In genomic region chrX:12312534-12312933, GRCm38 (mm10) we compare ENCODE assay signal across 12 mouse cellular contexts.
DNase-seq lines count a peak whose midpoint lies in the region; ATAC-seq and TF ChIP-seq lines count a peak whose summit lies in the region.
"Had no signal": no experiment of that assay in that cellular context is flagged by ENCODE, and none has a peak within 500 bp of the region (broad histone marks: within the 10 kb centered on the region; RNA-seq: fewer than 3 reads in every experiment).

No protein-coding gene starts in this region.

- no peak for TF ChIP-seq CTCF in ES-Bruce4 (IDR thresholded peaks at IDR 0.05; ENCODE audit: low read depth, low read length)

- no peaks in the 10 kb centered on the region for H3K27me3 ChIP-seq in ES-Bruce4 (ENCODE audit: control insufficient read depth, insufficient read depth, low read length, poor library complexity, severe bottlenecking)

- H3K4me3 ChIP-seq in ES-Bruce4 (ENCODE audit: low read depth, low read length), result no peak overlapping the region
- H3K4me3 ChIP-seq: limb, embryonic 13.5 days had no signal

- 0 out of 2 replicates have a peak, but pooled peaks have one; percentile 57 for TF ChIP-seq EP300 in ES-Bruce4 (IDR thresholded peaks at IDR 0.05; ENCODE audit: insufficient read depth, low read depth, low read length)

- peak; percentile 87 for ATAC-seq in megakaryocyte-erythroid progenitor cell, adult 5-6 weeks (replicated peaks; ENCODE audit: low FRiP score, low TSS enrichment, poor library complexity, severe bottlenecking)
- ATAC-seq: hindbrain, postnatal 0 days had no signal

- H3K27ac ChIP-seq in ES-Bruce4 (ENCODE audit: insufficient read depth, low read length), result no peak overlapping the region
- H3K27ac ChIP-seq: hindbrain, postnatal 0 days; limb, embryonic 13.5 days had no signal

- TF ChIP-seq POLR2A in ES-Bruce4 (IDR thresholded peaks at IDR 0.05; ENCODE audit: insufficient read depth, low read length), result no peak

- no peaks in the 10 kb centered on the region for H3K36me3 ChIP-seq in ES-Bruce4 (ENCODE audit: control insufficient read depth, insufficient read depth, low read length, poor library complexity, severe bottlenecking)
- H3K36me3 ChIP-seq: limb, embryonic 13.5 days had no signal

- H3K9me3 ChIP-seq in ES-Bruce4 (replicated peaks; ENCODE audit: control insufficient read depth, insufficient read depth, low read length, poor library complexity, severe bottlenecking), result no peaks in the 10 kb centered on the region
- H3K9me3 ChIP-seq: limb, embryonic 13.5 days had no signal

- H3K9ac ChIP-seq in ES-Bruce4 (ENCODE audit: low read depth, poor library complexity, severe bottlenecking), result no peak overlapping the region
- H3K9ac ChIP-seq: limb, embryonic 13.5 days had no signal

- H3K4me1 ChIP-seq in ES-Bruce4 (ENCODE audit: control insufficient read depth, insufficient read depth, low read length), result no peaks in the 10 kb centered on the region
- H3K4me1 ChIP-seq: limb, embryonic 13.5 days had no signal

- peak; percentile 44 for DNase-seq in MEL-GATA-1-ER (ENCODE audit: extremely low read depth, low read depth)
- peak; percentile 15 for DNase-seq in heart, postnatal 10 days
- DNase-seq in embryo, embryonic 11 days, result no peak
- no peak for DNase-seq in thymus, postnatal 4 days
- no peak for DNase-seq in left cerebral cortex, adult 8-10 months (ENCODE audit: low spot score in 2 of 2)
- DNase-seq: adrenal gland, postnatal 14 days; cerebellum, adult 9-11 months; gastrocnemius, postnatal 14 days had no signal

- intact Hi-C loops in heart, postnatal 10 days (cut with DNase I), result no loop called here

Comparison
In these comparisons a context has a peak if more than half of its experiments do, and no peak if none do; other contexts are left out.
1. DNase-seq: peak in MEL-GATA-1-ER (single experiment) and heart, postnatal 10 days (2 of 2); none in embryo, embryonic 11 days (single experiment), thymus, postnatal 4 days (single experiment) and left cerebral cortex, adult 8-10 months (0 of 2).